Mouse (Mus musculus): ENCODE measurements at regions not wholly inside any gene's neighbourhood (a gene's known extent, or its start where the extent isn't known, plus 50 kb on each side); places are given as distances from the start of the nearest gene placed in this dataset.

- TF ChIP-seq CTCF (IDR thresholded peaks at IDR 0.05; ENCODE audit: low read depth, low read length) (no peak), GATA1 (IDR thresholded peaks at IDR 0.05; ENCODE audit: borderline replicate concordance, low read length) (no peak), POLR2AphosphoS5 (IDR thresholded peaks at IDR 0.05; ENCODE audit: insufficient replicate concordance, low read depth, low read length) (no peak)
Observed at GRCm38 (mm10) chr5:49755531-49755930, 230.8 kb upstream of the Kcnip4 start.
